Mouse (Mus musculus) forebrain, embryonic 11.5 days (tissue): ENCODE data around the gene Gtf2a1l. TPM values are rescaled to one million over a fixed set of nuclear protein-coding genes. Genes with fewer than 3 reads are reported as not detected.

Experiments used
- ATAC-seq: fragments of 200-750 bp; cut with Nextera tagmentation; replicated peaks from 2 replicates; pipeline ENCODE4 v1.8.0; 2017; ENCODE audit warnings: moderate TSS enrichment; ENCODE audit not compliant: low FRiP score
- DNase-seq: peaks from one replicate; pipeline ENCODE4 v3.0.0-alpha.2; 2017; ENCODE audit warnings: low spot score
- H3K27ac ChIP-seq: fragments of 300-500 bp; sonication (generic); 2 replicates; pipeline ENCODE4 v1.5.1; 2014; ENCODE audit warnings: low read depth, low read length
- H3K27me3 ChIP-seq: fragments of 300-500 bp; sonication (generic); 2 replicates; pipeline ENCODE4 v1.6.1; 2014; ENCODE audit warnings: mild to moderate bottlenecking, low read length, mixed read lengths; ENCODE audit not compliant: control insufficient read depth, insufficient read depth
- H3K36me3 ChIP-seq: fragments of 300-500 bp; sonication (generic); 2 replicates; pipeline ENCODE4 v1.6.1; 2014; ENCODE audit warnings: mild to moderate bottlenecking, low read length, moderate library complexity, mixed read lengths; ENCODE audit not compliant: control insufficient read depth, insufficient read depth
- H3K4me1 ChIP-seq: fragments of 300-500 bp; sonication (generic); replicated peaks from 2 replicates; pipeline ENCODE4 v1.6.1; 2014; ENCODE audit warnings: low read length, mixed read lengths; ENCODE audit not compliant: control insufficient read depth, insufficient read depth
- H3K4me2 ChIP-seq: fragments of 300-500 bp; sonication (generic); 2 replicates; pipeline ENCODE4 v1.6.1; 2014; ENCODE audit warnings: low read depth, mild to moderate bottlenecking, low read length, moderate library complexity, mixed read lengths; ENCODE audit not compliant: severe bottlenecking
- H3K4me3 ChIP-seq: fragments of 300-500 bp; sonication (generic); 2 replicates; pipeline ENCODE4 v1.5.1; 2014; ENCODE audit warnings: low read depth, low read length
- H3K9ac ChIP-seq: fragments of 300-500 bp; sonication (generic); 2 replicates; pipeline ENCODE4 v1.6.1; 2014; ENCODE audit warnings: low read length
- H3K9me3 ChIP-seq: fragments of 300-500 bp; sonication (generic); 2 replicates; pipeline ENCODE4 v1.6.1; 2016; ENCODE audit warnings: low read length, mixed read lengths; ENCODE audit not compliant: control insufficient read depth
- WGBS: fragments of 180-500 bp; shearing (Covaris S2); extraction: QIAGEN DNeasy Blood & Tissue Kit; methylation state at CpG from one replicate; pipeline ENCODE4 v1.1.7; 2014; 5-methylcytosine and 5-hydroxymethylcytosine counted together
- polyA plus RNA-seq: library from polyadenylated mRNA; unstranded; fragments of >200 nt; fragmentation: Nextera tagmentation; extraction: Ambion mirVana; gene quantifications from 2 replicates; pipeline ENCODE4 v1.2.1, GENCODE M21; 2014

Gtf2a1l gene
- polyA plus RNA-seq, 1 experiment from 2014 or later, result not detected

- H3K4me1 ChIP-seq, result peaks cover 3% of the 10 kb centered on the region; the same call in 1 of the 2 replicates
- WGBS, result 23% methylated on average over 8 of the region's 8 CpGs
- H3K4me3 ChIP-seq, result no peak overlapping the region
- no peaks in the 10 kb centered on the region for H3K36me3 ChIP-seq
- no peak overlapping the region for H3K4me2 ChIP-seq
- no peak overlapping the region for H3K9ac ChIP-seq
- ATAC-seq (peak; percentile 74), DNase-seq (peak; percentile 54)
- no peaks in the 10 kb centered on the region for H3K27me3 ChIP-seq
- H3K9me3 ChIP-seq, result no peaks in the 10 kb centered on the region
- no peak overlapping the region for H3K27ac ChIP-seq
Measured at GRCm38 (mm10) chr17:88706231-88706649, 37.8 kb downstream of the Gtf2a1l start.

- no peak for DNase-seq
- Histone ChIP-seq H3K27ac (no peak overlapping the region), H3K4me2 (no peak overlapping the region), H3K4me1 (peaks cover 8% of the 10 kb centered on the region; the same call in 1 of the 2 replicates), H3K9ac (no peak overlapping the region), H3K4me3 (no peak overlapping the region), H3K27me3 (peaks cover 12% of the 10 kb centered on the region), H3K9me3 (no peaks in the 10 kb centered on the region), H3K36me3 (no peaks in the 10 kb centered on the region)
- WGBS, result 67% methylated on average over 8 of the region's 8 CpGs
- ATAC-seq, result no peak
Measured at GRCm38 (mm10) chr17:88749646-88750045, 81.2 kb downstream of the Gtf2a1l start.

- Histone ChIP-seq H3K27ac (no peak overlapping the region), H3K4me3 (no peak overlapping the region), H3K4me2 (no peak overlapping the region), H3K27me3 (peaks cover 32% of the 10 kb centered on the region), H3K4me1 (peaks cover 8% of the 10 kb centered on the region; the same call in 1 of the 2 replicates), H3K36me3 (no peaks in the 10 kb centered on the region), H3K9ac (no peak overlapping the region), H3K9me3 (no peaks in the 10 kb centered on the region)
- 8% methylated on average over 17 of the region's 17 CpGs for WGBS
- ATAC-seq (peak; percentile 49), DNase-seq (no peak)
Measured at GRCm38 (mm10) chr17:88752827-88753471, 84.5 kb downstream of the Gtf2a1l start.

GRCm38 (mm10) chr17:88753472-88753857, 85.0 kb downstream of the Gtf2a1l start:
- 57% methylated on average over 12 of the region's 12 CpGs for WGBS
- H3K4me2 ChIP-seq, result no peak overlapping the region
- no peaks in the 10 kb centered on the region for H3K36me3 ChIP-seq
- ATAC-seq (no peak), DNase-seq (no peak)
- no peaks in the 10 kb centered on the region for H3K9me3 ChIP-seq
- H3K4me1 ChIP-seq, result peaks cover 12% of the 10 kb centered on the region; the same call in 1 of the 2 replicates
- no peak overlapping the region for H3K9ac ChIP-seq
- H3K4me3 ChIP-seq, result no peak overlapping the region
- H3K27ac ChIP-seq, result no peak overlapping the region
- H3K27me3 ChIP-seq, result peaks cover 33% of the 10 kb centered on the region

- Histone ChIP-seq H3K4me2 (no peak overlapping the region), H3K27me3 (peaks cover 53% of the 10 kb centered on the region), H3K9me3 (no peaks in the 10 kb centered on the region), H3K36me3 (no peaks in the 10 kb centered on the region), H3K9ac (no peak overlapping the region), H3K4me1 (peaks cover 10% of the 10 kb centered on the region; the same call in 1 of the 2 replicates), H3K4me3 (no peak overlapping the region), H3K27ac (no peak overlapping the region)
- DNase-seq, result no peak
- WGBS, result 79% methylated on average over 6 of the region's 6 CpGs
- ATAC-seq, result no peak
Measured at GRCm38 (mm10) chr17:88755776-88756175, 87.3 kb downstream of the Gtf2a1l start.

- no peak overlapping the region for H3K4me3 ChIP-seq
- no peaks in the 10 kb centered on the region for H3K9me3 ChIP-seq
- H3K36me3 ChIP-seq, result no peaks in the 10 kb centered on the region
- H3K4me2 ChIP-seq, result no peak overlapping the region
- ATAC-seq (peak; percentile 62), DNase-seq (no peak)
- WGBS, result 16% methylated on average over 9 of the region's 9 CpGs
- peaks cover 73% of the 10 kb centered on the region for H3K27me3 ChIP-seq
- no peak overlapping the region for H3K27ac ChIP-seq
- H3K9ac ChIP-seq, result no peak overlapping the region
- peaks cover 13% of the 10 kb centered on the region; the same call in 1 of the 2 replicates for H3K4me1 ChIP-seq
Measured at GRCm38 (mm10) chr17:88758003-88758437, 89.6 kb downstream of the Gtf2a1l start.

GRCm38 (mm10) chr17:88763396-88764135, 95.1 kb downstream of the Gtf2a1l start:
- 6% methylated on average over 5 of the region's 5 CpGs for WGBS
- H3K4me1 ChIP-seq, result peaks cover 15% of the 10 kb centered on the region; the same call in 1 of the 2 replicates
- H3K4me3 ChIP-seq, result no peak overlapping the region
- H3K9ac ChIP-seq, result no peak overlapping the region
- no peak overlapping the region for H3K4me2 ChIP-seq
- H3K9me3 ChIP-seq, result no peaks in the 10 kb centered on the region; the same call in 1 of the 2 replicates
- H3K36me3 ChIP-seq, result no peaks in the 10 kb centered on the region
- DNase-seq, result peak; percentile 59
- H3K27ac ChIP-seq, result 0 out of 2 replicates have a peak overlapping the region, but pooled peaks have one; percentile 27
- ATAC-seq, result peak; percentile 82
- H3K27me3 ChIP-seq, result peaks cover 80% of the 10 kb centered on the region

- peaks cover 78% of the 10 kb centered on the region for H3K27me3 ChIP-seq
- no peak overlapping the region for H3K4me2 ChIP-seq
- DNase-seq (peak; percentile 85), ATAC-seq (peak; percentile 95)
- no peaks in the 10 kb centered on the region for H3K36me3 ChIP-seq
- H3K4me1 ChIP-seq, result peaks cover 15% of the 10 kb centered on the region; the same call in 1 of the 2 replicates
- no peaks in the 10 kb centered on the region; the same call in 1 of the 2 replicates for H3K9me3 ChIP-seq
- H3K27ac ChIP-seq, result no peak overlapping the region
- H3K9ac ChIP-seq, result no peak overlapping the region
- H3K4me3 ChIP-seq, result no peak overlapping the region
- WGBS, result 8% methylated on average over 3 of the region's 3 CpGs
Measured at GRCm38 (mm10) chr17:88764136-88764485, 95.7 kb downstream of the Gtf2a1l start.
